Mouse (Mus musculus) neural tube, embryonic 15.5 days (tissue): ENCODE measurements at regions not wholly inside any gene's neighbourhood (a gene's known extent, or its start where the extent isn't known, plus 50 kb on each side); places are given as distances from the start of the nearest gene placed in this dataset.

Experiments
- ATAC-seq: fragments of 200-750 bp; cut with Nextera tagmentation; 2 replicates; pipeline ENCODE4 v1.8.0; 2017; ENCODE audit warnings: mild to moderate bottlenecking, moderate TSS enrichment, moderate library complexity; ENCODE audit not compliant: low FRiP score
- H3K27ac ChIP-seq: fragments of 300-500 bp; sonication (generic); replicated peaks from 2 replicates; pipeline ENCODE4 v1.5.1; 2015; ENCODE audit warnings: mild to moderate bottlenecking, inconsistent platforms
- H3K27me3 ChIP-seq: fragments of 300-500 bp; sonication (generic); replicated peaks from 2 replicates; pipeline ENCODE4 v1.6.1; 2015; ENCODE audit warnings: inconsistent platforms
- H3K36me3 ChIP-seq: fragments of 300-500 bp; sonication (generic); 2 replicates; pipeline ENCODE4 v1.6.1; 2015; ENCODE audit warnings: inconsistent platforms
- H3K4me1 ChIP-seq: fragments of 300-500 bp; sonication (generic); 2 replicates; pipeline ENCODE4 v1.6.1; 2015; ENCODE audit warnings: inconsistent platforms
- H3K4me2 ChIP-seq: fragments of 300-500 bp; sonication (generic); 2 replicates; pipeline ENCODE4 v1.6.1; 2015; ENCODE audit warnings: inconsistent platforms, mild to moderate bottlenecking, moderate library complexity
- H3K4me3 ChIP-seq: fragments of 300-500 bp; sonication (generic); replicated peaks from 2 replicates; pipeline ENCODE4 v1.5.1; 2015; ENCODE audit warnings: mild to moderate bottlenecking, inconsistent platforms
- H3K9ac ChIP-seq: fragments of 300-500 bp; sonication (generic); replicated peaks from 2 replicates; pipeline ENCODE4 v1.6.1; 2015; ENCODE audit warnings: mild to moderate bottlenecking, inconsistent platforms
- H3K9me3 ChIP-seq: fragments of 300-500 bp; sonication (generic); replicated peaks from 2 replicates; pipeline ENCODE4 v1.6.1; 2016; ENCODE audit warnings: inconsistent platforms
- WGBS: fragments of 180-500 bp; shearing (Covaris S2); methylation state at CpG from one replicate; pipeline ENCODE4 v1.1.7; 2015; ENCODE audit warnings: mixed read lengths; 5-methylcytosine and 5-hydroxymethylcytosine counted together

DNA sequence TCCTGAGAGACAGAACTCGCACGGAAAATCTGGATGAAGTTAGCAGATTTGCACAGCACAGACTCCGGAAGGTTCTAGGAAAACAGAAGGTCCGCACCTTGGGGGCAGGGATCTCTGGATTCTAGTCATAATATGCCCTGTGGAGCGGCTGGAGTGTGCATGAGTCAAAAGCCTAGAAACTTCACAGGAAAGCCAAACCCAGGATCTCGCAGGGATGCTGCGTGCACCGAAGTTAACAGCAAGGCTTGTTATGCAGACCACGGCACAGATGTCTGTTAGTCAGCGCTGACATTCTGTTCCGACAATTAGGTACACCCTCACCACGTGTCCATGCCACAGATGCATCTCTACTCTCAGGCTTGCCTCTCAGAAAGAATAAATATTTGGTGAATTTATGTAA lies 274.3 kb downstream of the Rwdd3 start:
- no peak overlapping the region for H3K9ac ChIP-seq
- no peak for ATAC-seq
- no peak overlapping the region for H3K4me2 ChIP-seq
- H3K36me3 ChIP-seq, result no peaks in the 10 kb centered on the region
- H3K27ac ChIP-seq, result peak overlapping the region; percentile 6; the same call in 1 of the 2 replicates
- H3K27me3 ChIP-seq, result no peaks in the 10 kb centered on the region
- 84% methylated on average over 12 of the region's 12 CpGs for WGBS
- no peak overlapping the region for H3K4me3 ChIP-seq
- H3K4me1 ChIP-seq, result peaks cover 3% of the 10 kb centered on the region; the same call in 1 of the 2 replicates
- no peaks in the 10 kb centered on the region for H3K9me3 ChIP-seq

- no peak for ATAC-seq
- no peak overlapping the region for H3K4me2 ChIP-seq
Observed at GRCm38 (mm10) chr3:120886063-120886841, 285.2 kb downstream of the Rwdd3 start.

GRCm38 (mm10) chr3:120885401-120885800 lies 286.1 kb downstream of the Rwdd3 start:
- H3K4me2 ChIP-seq, result no peak overlapping the region
- no peak overlapping the region for H3K27ac ChIP-seq
- ATAC-seq, result no peak
- no peaks in the 10 kb centered on the region for H3K9me3 ChIP-seq
- H3K4me1 ChIP-seq, result peaks cover 5% of the 10 kb centered on the region
- no peak overlapping the region for H3K9ac ChIP-seq
- no peaks in the 10 kb centered on the region for H3K36me3 ChIP-seq
- H3K4me3 ChIP-seq, result no peak overlapping the region
- WGBS, result 89% methylated on average over 5 of the region's 5 CpGs
- H3K27me3 ChIP-seq, result no peaks in the 10 kb centered on the region

More at GRCm38 (mm10) chr3:120886063-120886841, 285.2 kb downstream of the Rwdd3 start:
- peaks cover 5% of the 10 kb centered on the region for H3K4me1 ChIP-seq
- H3K9me3 ChIP-seq, result no peaks in the 10 kb centered on the region
- 76% methylated on average over 20 of the region's 20 CpGs for WGBS
- no peak overlapping the region for H3K4me3 ChIP-seq
- no peaks in the 10 kb centered on the region for H3K36me3 ChIP-seq
- H3K27ac ChIP-seq, result no peak overlapping the region
- no peaks in the 10 kb centered on the region for H3K27me3 ChIP-seq
- no peak overlapping the region for H3K9ac ChIP-seq

DNA sequence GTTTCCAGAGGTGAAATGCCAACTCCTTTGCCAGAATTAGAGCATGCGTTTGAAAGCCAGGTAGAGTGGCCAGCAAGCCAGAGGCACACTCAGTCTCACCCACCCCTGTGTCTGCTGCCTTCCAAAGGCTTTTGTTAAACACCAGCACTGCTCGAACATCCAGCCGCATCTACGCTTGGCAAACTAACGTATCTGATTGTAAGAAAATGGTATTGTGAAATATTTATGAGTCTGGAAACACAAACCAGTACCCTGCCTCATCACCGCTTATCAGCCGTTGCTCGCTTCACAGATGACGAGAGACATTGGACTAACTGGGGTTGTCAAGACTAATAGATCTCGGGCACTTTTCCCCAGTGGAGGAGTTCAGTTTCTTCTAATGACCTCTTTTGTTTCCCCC lies 287.3 kb downstream of the Rwdd3 start:
- peaks cover 5% of the 10 kb centered on the region for H3K4me1 ChIP-seq
- no peaks in the 10 kb centered on the region for H3K27me3 ChIP-seq
- no peak overlapping the region for H3K9ac ChIP-seq
- H3K27ac ChIP-seq, result no peak overlapping the region
- WGBS, result 40% methylated on average over 10 of the region's 10 CpGs
- no peaks in the 10 kb centered on the region for H3K9me3 ChIP-seq
- no peak overlapping the region for H3K4me2 ChIP-seq
- ATAC-seq, result no peak; the same call in 1 of the 2 replicates
- no peaks in the 10 kb centered on the region for H3K36me3 ChIP-seq
- no peak overlapping the region for H3K4me3 ChIP-seq

GRCm38 (mm10) chr3:120883650-120884049 lies 287.8 kb downstream of the Rwdd3 start:
- no peak overlapping the region for H3K4me2 ChIP-seq
- H3K27me3 ChIP-seq, result no peaks in the 10 kb centered on the region
- no peaks in the 10 kb centered on the region for H3K36me3 ChIP-seq
- H3K9ac ChIP-seq, result no peak overlapping the region
- H3K4me1 ChIP-seq, result peaks cover 5% of the 10 kb centered on the region
- no peak overlapping the region for H3K4me3 ChIP-seq
- peak; percentile 61; the same call in 1 of the 2 replicates for ATAC-seq
- WGBS, result 22% methylated on average over 5 of the region's 5 CpGs
- H3K9me3 ChIP-seq, result no peaks in the 10 kb centered on the region
- no peak overlapping the region for H3K27ac ChIP-seq

- Histone ChIP-seq H3K9ac (no peak overlapping the region), H3K4me3 (no peak overlapping the region), H3K4me1 (peaks cover 5% of the 10 kb centered on the region), H3K9me3 (no peaks in the 10 kb centered on the region), H3K36me3 (no peaks in the 10 kb centered on the region), H3K27ac (no peak overlapping the region), H3K4me2 (no peak overlapping the region), H3K27me3 (no peaks in the 10 kb centered on the region)
- WGBS, result 93% methylated on average over 2 of the region's 2 CpGs
- no peak for ATAC-seq
Observed at GRCm38 (mm10) chr3:120879409-120879808, 292.1 kb downstream of the Rwdd3 start.

DNA sequence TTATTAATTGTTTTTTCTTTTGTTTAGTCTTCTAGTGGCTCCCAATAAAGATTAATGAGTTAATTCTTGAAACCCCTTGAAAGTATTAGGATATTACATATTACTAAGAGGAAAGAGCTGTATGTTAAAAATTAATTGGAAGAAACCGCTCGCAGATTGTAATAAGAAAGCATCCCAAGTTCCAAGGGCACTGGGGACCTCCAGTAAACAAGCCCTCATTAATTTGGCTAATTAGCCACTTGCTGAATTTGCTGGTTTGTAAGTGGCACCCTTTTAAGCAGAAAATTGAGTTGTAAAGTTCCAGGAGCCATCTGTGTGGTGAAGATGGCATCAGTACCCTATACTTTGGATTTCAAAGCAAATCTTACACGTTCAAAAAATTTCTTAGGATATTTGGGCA lies 295.8 kb downstream of the Rwdd3 start:
- no peak overlapping the region for H3K9ac ChIP-seq
- no peak overlapping the region for H3K27ac ChIP-seq
- no peaks in the 10 kb centered on the region for H3K36me3 ChIP-seq
- no peak for ATAC-seq
- no peak overlapping the region for H3K4me3 ChIP-seq
- H3K27me3 ChIP-seq, result no peaks in the 10 kb centered on the region
- WGBS, result 55% methylated on average over 3 of the region's 3 CpGs
- no peaks in the 10 kb centered on the region for H3K9me3 ChIP-seq
- no peak overlapping the region for H3K4me2 ChIP-seq
- no peaks in the 10 kb centered on the region for H3K4me1 ChIP-seq

DNA sequence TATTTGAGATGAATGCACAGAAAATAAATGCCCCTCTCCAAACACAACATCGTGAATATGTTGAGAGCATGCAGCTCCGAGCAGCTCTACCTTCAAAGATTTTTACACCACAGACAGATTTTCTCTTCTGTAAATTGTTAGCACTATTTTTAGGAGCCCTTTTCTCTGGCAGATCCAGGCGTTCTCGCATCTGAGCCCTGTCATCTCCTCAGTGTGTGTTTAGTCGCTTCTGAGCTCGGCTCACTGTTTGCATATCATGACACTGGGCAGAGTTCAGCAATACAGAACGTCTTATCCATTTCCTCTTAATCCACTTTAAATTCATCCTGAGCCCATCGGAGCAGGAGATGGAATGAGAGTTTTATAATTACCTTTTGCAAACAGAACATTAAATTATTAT lies 306.5 kb downstream of the Rwdd3 start:
- 67% methylated on average over 8 of the region's 8 CpGs for WGBS
- H3K4me1 ChIP-seq, result no peaks in the 10 kb centered on the region
- no peak for ATAC-seq
- H3K9ac ChIP-seq, result no peak overlapping the region
- no peaks in the 10 kb centered on the region for H3K36me3 ChIP-seq
- no peak overlapping the region for H3K4me3 ChIP-seq
- no peak overlapping the region for H3K27ac ChIP-seq
- H3K9me3 ChIP-seq, result no peaks in the 10 kb centered on the region
- H3K4me2 ChIP-seq, result no peak overlapping the region
- H3K27me3 ChIP-seq, result no peaks in the 10 kb centered on the region

- no peak overlapping the region for H3K9ac ChIP-seq
- no peak overlapping the region for H3K27ac ChIP-seq
- no peaks in the 10 kb centered on the region for H3K27me3 ChIP-seq
- no peaks in the 10 kb centered on the region for H3K36me3 ChIP-seq
- no peak overlapping the region for H3K4me3 ChIP-seq
- H3K4me1 ChIP-seq, result no peaks in the 10 kb centered on the region
- WGBS, result 81% methylated on average over 4 of the region's 4 CpGs
- H3K4me2 ChIP-seq, result no peak overlapping the region
- ATAC-seq, result no peak
- no peaks in the 10 kb centered on the region for H3K9me3 ChIP-seq
Observed at GRCm38 (mm10) chr3:120861641-120862040, 309.9 kb downstream of the Rwdd3 start.

DNA sequence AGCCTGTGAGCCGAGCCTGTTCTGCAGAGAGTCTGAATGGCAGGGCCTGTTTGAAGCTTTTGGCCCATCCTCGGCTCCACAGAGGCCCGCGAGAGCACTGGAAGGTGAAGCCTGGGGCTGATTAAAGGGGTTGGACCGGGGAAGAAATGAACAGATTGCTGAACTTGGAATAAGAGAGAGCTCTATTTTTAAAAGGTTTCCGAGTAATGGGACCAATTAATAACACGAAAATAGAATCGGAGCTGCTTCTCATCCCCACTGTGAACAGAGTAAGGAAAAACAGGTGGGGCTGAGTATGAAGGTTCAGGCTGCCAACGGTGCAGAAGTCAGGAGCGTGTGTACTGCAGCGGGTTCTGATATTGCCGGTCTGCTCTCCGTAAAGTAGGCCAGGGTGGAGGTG lies 313.2 kb downstream of the Rwdd3 start:
- WGBS, result 90% methylated on average over 13 of the region's 13 CpGs

DNA sequence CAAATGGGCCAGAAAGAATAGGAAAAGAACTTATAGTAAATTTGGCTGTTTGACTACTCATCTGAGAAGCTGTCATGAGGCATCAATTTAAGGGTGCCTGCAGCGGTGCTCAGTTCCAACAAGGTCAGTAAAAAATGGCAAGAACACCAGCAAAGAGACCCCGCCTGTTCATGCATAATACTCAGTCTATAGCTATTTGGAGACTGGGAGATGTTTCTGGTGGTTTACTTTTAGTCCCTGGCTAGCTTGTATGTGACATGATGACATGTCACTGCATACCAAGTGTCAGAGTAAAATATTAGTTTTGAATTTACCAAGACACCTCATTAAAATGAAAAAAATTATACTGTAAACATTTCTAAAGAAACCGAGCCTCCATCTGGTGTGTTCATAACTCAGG lies 317.2 kb downstream of the Rwdd3 start:
- H3K9ac ChIP-seq, result no peak overlapping the region
- H3K36me3 ChIP-seq, result no peaks in the 10 kb centered on the region
- H3K27ac ChIP-seq, result no peak overlapping the region
- no peak overlapping the region for H3K4me2 ChIP-seq
- 89% methylated on average over 3 of the region's 3 CpGs for WGBS
- no peaks in the 10 kb centered on the region for H3K4me1 ChIP-seq
- H3K27me3 ChIP-seq, result no peaks in the 10 kb centered on the region
- H3K9me3 ChIP-seq, result no peaks in the 10 kb centered on the region
- ATAC-seq, result no peak
- no peak overlapping the region for H3K4me3 ChIP-seq

More for the DNA sequence above, 313.2 kb downstream of the Rwdd3 start:
- Histone ChIP-seq H3K9me3 (no peaks in the 10 kb centered on the region), H3K36me3 (no peaks in the 10 kb centered on the region), H3K9ac (no peak overlapping the region), H3K4me1 (no peaks in the 10 kb centered on the region), H3K27me3 (no peaks in the 10 kb centered on the region), H3K27ac (no peak overlapping the region), H3K4me3 (no peak overlapping the region), H3K4me2 (no peak overlapping the region)
- no peak for ATAC-seq

DNA sequence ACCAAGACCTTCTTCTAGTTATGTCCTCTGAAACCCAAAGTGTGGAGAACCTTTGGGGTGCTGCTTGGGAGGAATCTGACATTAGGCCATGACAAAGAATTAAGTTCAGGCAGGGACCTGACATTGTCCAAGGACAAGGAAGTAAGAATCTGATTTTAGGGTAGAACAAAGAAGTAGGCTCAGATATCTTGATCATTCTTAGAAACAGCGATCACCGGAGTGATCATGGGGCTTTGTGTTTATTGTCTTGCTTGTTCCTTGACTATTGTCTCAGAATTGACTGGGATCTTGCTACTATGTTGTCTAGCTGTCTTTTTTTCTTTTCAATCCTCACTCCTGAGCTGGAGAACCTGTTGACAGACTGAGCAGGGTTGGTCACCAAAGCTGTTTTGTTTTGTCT lies 327.9 kb downstream of the Rwdd3 start:
- ATAC-seq, result no peak
- Histone ChIP-seq H3K4me3 (no peak overlapping the region), H3K4me2 (no peak overlapping the region), H3K9ac (no peak overlapping the region), H3K36me3 (no peaks in the 10 kb centered on the region), H3K27me3 (no peaks in the 10 kb centered on the region), H3K9me3 (no peaks in the 10 kb centered on the region), H3K4me1 (no peaks in the 10 kb centered on the region), H3K27ac (no peak overlapping the region)
- 95% methylated on average over 2 of the region's 2 CpGs for WGBS
